Mouse (Mus musculus) telencephalon, adult 2 months (tissue): ENCODE data around the gene Aunip.

Experiments
- DNase-seq: peaks from one replicate; pipeline ENCODE4 v3.0.0-alpha.2; 2011; ENCODE audit warnings: low read depth, low spot score

The Aunip gene

GRCm38 (mm10) chr4:134553631-134554030 lies 42.8 kb downstream of the Aunip start:
- no peak for DNase-seq

- DNase-seq: no peak
These were observed 45.3 kb downstream of the Aunip start for GRCm38 (mm10) chr4:134555956-134556580.

GRCm38 (mm10) chr4:134557626-134558249 lies 46.9 kb downstream of the Aunip start:
- DNase-seq: no peak

- no peak for DNase-seq
These were observed 47.8 kb downstream of the Aunip start for GRCm38 (mm10) chr4:134558570-134559113.

GRCm38 (mm10) chr4:134559154-134559553 lies 48.4 kb downstream of the Aunip start:
- no peak for DNase-seq

GRCm38 (mm10) chr4:134560699-134561098 lies 49.9 kb downstream of the Aunip start:
- DNase-seq: no peak

GRCm38 (mm10) chr4:134562014-134562413 lies 51.2 kb downstream of the Aunip start:
- DNase-seq: no peak

- DNase-seq: no peak
These were observed 52.8 kb downstream of the Aunip start for GRCm38 (mm10) chr4:134563624-134564023.

- DNase-seq: no peak
These were observed 53.3 kb downstream of the Aunip start for GRCm38 (mm10) chr4:134564093-134564492.

GRCm38 (mm10) chr4:134567377-134568226 lies 56.8 kb downstream of the Aunip start:
- DNase-seq: no peak

GRCm38 (mm10) chr4:134569205-134569604 lies 58.4 kb downstream of the Aunip start:
- DNase-seq: no peak

- no peak for DNase-seq
These were observed 59.0 kb downstream of the Aunip start for GRCm38 (mm10) chr4:134569831-134570230.

- DNase-seq: no peak
These were observed 60.1 kb downstream of the Aunip start for GRCm38 (mm10) chr4:134570704-134571451.

GRCm38 (mm10) chr4:134572449-134573300 lies 61.9 kb downstream of the Aunip start:
- DNase-seq: no peak
